Mouse (Mus musculus) layer of hippocampus, adult 8-10 months (tissue): ENCODE measurements around the gene 2810408A11Rik. TPM values are rescaled to one million over a fixed set of nuclear protein-coding genes. Genes with fewer than 3 reads are reported as not detected.
"Not testable (repeated sequence)": the region's sequence is repeated elsewhere in the genome, so short reads cannot be mapped to it uniquely, and the experiment has no call there.

Experiments
- DNase-seq, 2 experiments: peaks; one replicate each; pipeline ENCODE4 v3.0.0; 2022; ENCODE audit warnings: low spot score in 2 of 2
- total RNA-seq, 4 experiments: library from RNA; stranded (reverse); gene quantifications; 2 replicates each; pipeline ENCODE4 v1.2.4; 2022

The 2810408A11Rik gene
- total RNA-seq, 4 experiments from 2014 or later, result 0.64 to 0.72 TPM; not detected in 2

- no peak for DNase-seq
Observed at GRCm38 (mm10) chr11:69931769-69932168, 31.0 kb upstream of the 2810408A11Rik start.

DNA sequence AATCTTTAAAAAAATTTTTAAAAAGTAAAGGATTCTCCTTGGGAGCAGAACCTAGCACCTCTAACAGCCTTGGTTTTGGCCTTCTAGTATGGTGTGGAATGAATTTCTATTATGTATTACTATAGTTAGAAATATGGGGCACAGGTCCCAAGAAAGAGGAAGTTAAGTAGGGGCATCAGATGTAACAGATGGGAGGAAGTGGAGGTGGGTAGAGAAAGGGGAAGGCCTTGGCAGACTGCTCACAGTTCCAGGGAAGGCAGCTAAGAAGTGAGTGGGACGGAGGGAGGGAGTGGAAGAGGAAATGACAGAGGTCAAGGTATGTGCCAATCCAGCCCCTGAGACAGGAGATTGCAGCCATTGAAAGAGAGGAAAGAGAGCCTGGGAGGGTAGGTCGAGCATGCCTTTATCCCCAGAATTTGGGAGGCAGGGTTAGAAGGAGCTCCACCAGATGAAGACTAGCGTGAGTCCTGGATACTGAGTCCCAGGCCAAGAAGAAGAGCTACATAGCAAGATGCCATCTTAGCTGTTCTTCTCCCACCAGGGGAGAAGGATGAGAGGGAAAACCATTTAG is 30.3 kb upstream of the 2810408A11Rik start:
- no peak for DNase-seq

- DNase-seq, result not testable (repeated sequence)
Observed at GRCm38 (mm10) chr11:69930176-69930575, 29.4 kb upstream of the 2810408A11Rik start.

- DNase-seq, result no peak
Observed at GRCm38 (mm10) chr11:69929712-69930111, 28.9 kb upstream of the 2810408A11Rik start.

- DNase-seq, result no peak
Observed at GRCm38 (mm10) chr11:69927501-69927900, 26.7 kb upstream of the 2810408A11Rik start.

DNA sequence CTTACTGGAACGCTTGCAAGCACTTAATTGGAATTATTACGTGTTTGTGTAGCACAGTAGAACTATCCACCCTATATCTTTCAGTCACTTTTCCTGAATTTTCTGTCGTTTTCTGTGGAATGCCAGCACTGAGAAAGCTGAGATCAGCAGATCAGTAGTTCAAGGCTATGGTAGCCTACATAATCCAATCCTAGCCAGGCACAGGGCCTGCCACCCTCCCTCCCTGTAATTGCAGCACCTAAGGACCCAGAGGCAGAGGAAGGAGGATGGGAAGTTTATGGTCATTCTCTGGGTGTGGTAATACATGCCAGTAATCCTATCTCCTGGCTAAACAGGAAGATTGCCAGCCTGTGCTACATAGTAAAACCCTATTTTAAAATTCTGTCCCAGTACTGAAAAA is 22.0 kb upstream of the 2810408A11Rik start:
- DNase-seq, result no peak

- no peak for DNase-seq
Observed at GRCm38 (mm10) chr11:69922012-69922756, 21.4 kb upstream of the 2810408A11Rik start.

DNA sequence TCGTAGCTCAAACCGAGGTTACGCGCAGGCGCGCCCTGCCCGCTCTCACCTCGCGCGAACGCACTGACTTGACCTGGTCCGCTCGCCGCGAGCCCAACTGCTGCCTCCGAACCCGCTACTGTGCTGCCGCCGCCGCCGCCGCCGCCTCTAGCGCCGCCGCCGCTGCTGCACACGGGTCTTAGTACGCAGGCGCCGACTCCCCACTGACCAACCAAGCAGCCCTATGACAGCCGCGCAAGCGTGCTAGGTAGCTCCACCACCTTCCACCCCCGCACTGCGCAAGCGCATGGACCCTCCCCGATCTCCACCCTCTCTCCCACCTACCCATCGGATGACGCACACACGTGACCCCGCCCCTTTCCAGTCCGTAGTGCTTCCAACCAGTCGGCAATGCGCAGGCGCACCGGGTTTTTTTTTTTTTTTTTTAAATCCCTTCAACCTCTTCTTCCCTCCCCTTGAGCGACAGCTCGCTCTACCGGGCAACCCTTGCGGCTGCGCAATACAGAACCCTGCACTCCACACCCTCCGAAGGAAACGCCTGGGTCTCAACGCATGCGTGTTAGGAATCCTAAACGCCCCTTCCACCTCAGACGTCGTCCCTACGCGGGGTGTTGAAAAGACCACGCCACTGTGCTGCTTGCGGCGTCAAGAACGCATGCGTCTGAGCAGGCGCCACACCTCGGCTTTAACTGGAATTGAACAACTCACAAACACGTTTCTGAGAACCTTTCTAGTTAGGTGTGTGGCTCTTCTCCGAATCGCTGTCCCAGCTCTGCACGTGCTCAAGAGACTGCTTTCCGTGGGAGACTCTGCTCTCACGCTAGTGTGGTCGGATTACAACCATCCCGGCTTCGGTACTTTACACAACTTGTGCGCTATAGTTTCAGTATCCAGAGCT is 20.6 kb upstream of the 2810408A11Rik start, which contains the start of gene Eif5a:
Gene Eif5a, minus strand, starts transcription at position 845 of the 898 bp plus-strand sequence.
- DNase-seq, result peak; percentile 100

- peak in 1 of 2 experiments; percentile 32 for DNase-seq
Observed at GRCm38 (mm10) chr11:69920266-69921031, 19.7 kb upstream of the 2810408A11Rik start.

GRCm38 (mm10) chr11:69919661-69920265 is 19.0 kb upstream of the 2810408A11Rik start:
- no peak for DNase-seq

GRCm38 (mm10) chr11:69919053-69919452 is 18.3 kb upstream of the 2810408A11Rik start:
- no peak for DNase-seq

GRCm38 (mm10) chr11:69918118-69918517 is 17.3 kb upstream of the 2810408A11Rik start:
- DNase-seq, result no peak

DNA sequence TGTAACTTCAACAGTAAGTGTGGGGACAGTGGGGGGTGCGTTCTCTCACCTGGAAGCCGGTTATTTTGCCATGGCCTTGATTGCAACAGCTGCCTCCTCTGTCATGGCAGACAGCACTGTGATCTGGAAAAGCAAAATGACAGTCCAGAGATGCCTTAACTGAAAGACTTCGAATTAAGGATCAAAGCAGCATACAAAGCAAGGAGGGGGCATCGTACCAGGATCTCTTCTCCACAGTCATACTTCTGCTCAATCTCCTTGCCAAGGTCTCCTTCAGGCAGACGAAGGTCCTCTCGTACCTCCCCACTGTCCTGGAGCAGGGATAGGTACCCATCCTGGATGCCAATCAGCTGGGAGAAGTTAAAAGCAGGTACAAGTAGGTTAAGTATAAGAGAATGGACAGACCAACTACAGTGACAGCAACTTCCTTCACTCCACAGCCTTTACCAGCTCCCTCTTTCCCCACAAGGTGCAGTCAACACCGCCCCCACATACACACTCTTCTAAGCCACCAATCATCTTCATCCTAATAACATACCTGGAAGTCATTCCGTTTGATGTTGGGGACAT is 16.7 kb upstream of the 2810408A11Rik start:
- no peak for DNase-seq

GRCm38 (mm10) chr11:69916652-69917378 is 16.0 kb upstream of the 2810408A11Rik start:
- not testable (repeated sequence) for DNase-seq

DNA sequence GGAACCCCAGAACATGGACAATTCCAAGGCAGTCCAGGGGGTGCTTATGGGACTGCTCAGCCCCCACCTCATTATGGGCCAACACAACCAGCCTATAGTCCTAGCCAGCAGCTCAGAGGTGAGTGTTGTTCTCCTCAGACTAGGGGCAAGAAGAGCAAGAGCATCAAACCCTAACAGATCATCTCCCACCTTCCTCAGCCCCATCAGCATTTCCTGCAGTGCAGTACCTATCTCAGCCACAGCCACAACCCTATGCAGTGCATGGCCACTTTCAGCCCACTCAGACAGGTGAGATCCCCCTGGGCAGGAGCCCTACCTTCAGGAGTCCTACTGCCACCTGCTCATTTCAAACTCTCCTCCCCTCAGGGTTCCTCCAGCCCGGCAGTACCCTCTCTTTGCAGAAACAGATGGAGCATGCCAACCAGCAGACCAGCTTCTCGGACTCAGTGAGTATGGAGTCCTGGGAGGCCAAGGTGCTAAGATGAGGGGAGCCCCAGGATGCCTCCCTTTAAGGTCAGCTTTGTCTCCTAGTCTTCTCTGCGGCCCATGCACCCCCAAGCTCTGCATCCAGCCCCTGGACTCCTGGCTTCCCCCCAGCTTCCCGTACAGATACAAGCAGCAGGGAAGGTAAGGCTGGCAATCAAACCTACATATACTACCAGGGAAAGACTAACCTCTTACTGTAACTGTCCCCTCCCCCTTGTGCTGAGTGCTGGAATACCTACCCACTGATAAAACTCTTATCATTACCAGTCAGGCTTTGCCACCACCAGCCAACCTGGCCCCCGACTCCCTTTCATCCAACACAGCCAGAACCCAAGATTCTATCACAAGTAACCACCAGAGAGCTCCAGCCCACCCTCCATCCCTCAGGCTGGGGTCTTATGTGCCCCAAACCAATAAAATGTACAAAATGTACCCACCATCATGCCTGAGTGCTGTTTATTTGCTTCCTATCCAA is 15.2 kb upstream of the 2810408A11Rik start:
- DNase-seq, result no peak

DNA sequence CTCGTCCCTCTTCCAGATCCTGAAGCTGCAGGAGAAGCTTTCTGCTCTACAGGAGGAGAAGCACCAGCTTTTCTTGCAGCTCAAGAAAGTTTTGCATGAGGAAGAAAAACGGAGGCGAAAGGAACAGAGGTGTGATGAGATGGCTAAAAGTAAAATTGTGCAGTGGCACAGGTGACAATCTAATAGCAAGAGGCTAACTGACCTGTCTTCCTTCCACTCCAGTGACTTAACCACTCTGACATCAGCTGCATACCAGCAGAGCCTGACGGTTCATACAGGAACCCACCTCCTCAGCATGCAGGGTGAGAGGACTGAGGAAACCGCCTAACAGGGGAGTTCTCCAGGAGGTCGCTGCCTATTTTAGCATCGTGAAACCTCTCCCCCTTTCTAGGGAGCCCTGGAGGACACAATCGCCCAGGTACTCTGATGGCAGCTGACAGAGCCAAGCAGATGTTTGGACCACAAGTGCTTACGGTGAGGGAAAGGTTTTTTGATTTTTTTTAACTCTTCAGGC is 14.2 kb upstream of the 2810408A11Rik start:
- no peak for DNase-seq

DNA sequence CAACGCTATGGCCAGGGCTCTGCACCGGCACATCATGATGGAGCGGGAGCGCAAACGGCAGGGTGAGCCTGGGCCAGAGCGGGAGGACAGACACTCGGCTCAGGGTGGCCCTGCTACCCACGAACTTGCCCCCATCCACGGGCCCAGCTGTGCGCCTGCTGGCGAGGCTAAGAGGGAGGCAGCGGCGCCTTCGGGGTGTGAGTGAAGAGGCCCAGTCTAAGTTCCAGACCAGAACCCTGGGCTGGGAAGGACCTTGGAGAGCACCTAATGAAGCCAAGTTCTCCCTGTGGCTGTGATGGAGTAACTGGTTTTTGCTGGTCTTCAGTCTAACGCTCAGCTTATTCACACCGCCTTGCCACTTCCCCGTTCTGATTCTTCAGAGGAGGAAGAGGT is 13.6 kb upstream of the 2810408A11Rik start:
- DNase-seq, result no peak
